Mouse (Mus musculus) kidney, adult 2 months (tissue): ENCODE measurements around the gene Pop4.

Source experiments
- CTCF ChIP-seq: fragments of 200-500 bp; conservative IDR thresholded peaks from 2 replicates; pipeline ENCODE4 v1.5.1; 2011; ENCODE audit warnings: low read depth, mild to moderate bottlenecking, control low read depth, low read length, moderate library complexity, mixed read lengths; ENCODE audit not compliant: insufficient read depth, insufficient read length
- POLR2A ChIP-seq: fragments of 200-500 bp; IDR thresholded peaks from one replicate; pipeline ENCODE4 v1.6.1; 2011; ENCODE audit warnings: low read depth, low read length, control low read depth

- TF ChIP-seq CTCF (peak; percentile 33; the same call in 1 of the 2 replicates), POLR2A (no peak)
Observed at GRCm38 (mm10) chr7:38217417-38218171, 53.6 kb downstream of the Pop4 start.
